Mouse (Mus musculus) ES-E14 (cell line): Measurements from ENCODE around the gene Hpn. TPM values are rescaled to one million over a fixed set of nuclear protein-coding genes. Genes with fewer than 3 reads are reported as not detected.

Experiments used
- DNase-seq: peaks from one replicate; pipeline ENCODE4 v3.0.0-alpha.2; 2013; ENCODE audit warnings: low read depth, low spot score
- H3K27ac ChIP-seq: 2 replicates; pipeline ENCODE4 v1.5.1; 2012; ENCODE audit warnings: low read depth, mild to moderate bottlenecking, low read length, moderate library complexity, mixed read lengths; ENCODE audit not compliant: poor library complexity, insufficient read depth, severe bottlenecking
- H3K36me3 ChIP-seq: 2 replicates; pipeline ENCODE4 v1.6.1; 2012; ENCODE audit warnings: mild to moderate bottlenecking, low read length, moderate library complexity, mixed read lengths; ENCODE audit not compliant: control insufficient read depth, poor library complexity, insufficient read depth, severe bottlenecking
- H3K4me1 ChIP-seq, 2 experiments: fragments of 150-350 bp in 1 of 2; sonication (generic) in 1 of 2; 2 replicates each; pipeline ENCODE4 v1.6.1; 2012; ENCODE audit warnings: low read length in 2 of 2, mild to moderate bottlenecking in 1 of 2, mixed read lengths in 1 of 2; ENCODE audit not compliant: control insufficient read depth in 2 of 2, insufficient read depth in 2 of 2, poor library complexity in 1 of 2
- H3K4me3 ChIP-seq, 2 experiments: fragments of 150-350 bp in 1 of 2; sonication (generic) in 1 of 2; 2 replicates each; pipeline ENCODE4 v1.5.1; 2012; ENCODE audit warnings: low read length in 2 of 2, low read depth in 1 of 2, mild to moderate bottlenecking in 1 of 2, mixed read lengths in 1 of 2; ENCODE audit not compliant: insufficient read depth in 1 of 2, poor library complexity in 1 of 2, severe bottlenecking in 1 of 2
- H3K9ac ChIP-seq: 2 replicates; pipeline ENCODE4 v1.6.1; 2012; ENCODE audit warnings: low read depth, mild to moderate bottlenecking, low read length, mixed read lengths; ENCODE audit not compliant: poor library complexity, insufficient read depth, severe bottlenecking
- H3K9me3 ChIP-seq: fragments of 150-350 bp; sonication (generic); 2 replicates; pipeline ENCODE4 v1.6.1; 2012; ENCODE audit warnings: low read depth, mild to moderate bottlenecking, low read length; ENCODE audit not compliant: control insufficient read depth, insufficient read depth
- CHD2 ChIP-seq: IDR thresholded peaks from 2 replicates; pipeline ENCODE4 v1.6.1; 2014; ENCODE audit warnings: mild to moderate bottlenecking, low read depth, low read length, inconsistent platforms
- HCFC1 ChIP-seq: IDR thresholded peaks from 2 replicates; pipeline ENCODE4 v1.6.1; 2012; ENCODE audit warnings: low read length, inconsistent platforms, borderline replicate concordance; ENCODE audit not compliant: insufficient read depth
- MAFK ChIP-seq: IDR thresholded peaks from 2 replicates; pipeline ENCODE4 v1.6.1; 2014; ENCODE audit warnings: mild to moderate bottlenecking, low read depth, low read length, inconsistent platforms; ENCODE audit not compliant: insufficient read depth
- ZC3H11A ChIP-seq: IDR thresholded peaks from 2 replicates; pipeline ENCODE4 v1.6.1; 2012; ENCODE audit warnings: low read depth, mild to moderate bottlenecking, inconsistent platforms, low read length, borderline replicate concordance
- ZNF384 ChIP-seq: IDR thresholded peaks from 2 replicates; pipeline ENCODE4 v1.6.1; 2012; ENCODE audit warnings: low read depth, low read length, inconsistent platforms
- in situ Hi-C, 2 experiments: fragments of 600-800 bp; cut with MboI; formaldehyde crosslinking; loops; one replicate each; pipeline ENCODE4 v1.15.1; 2025; ENCODE audit warnings: low sequenced_read_pairs in 2 of 2, inconsistent platforms in 1 of 2; ENCODE audit not compliant: unreplicated experiment in 2 of 2
- total RNA-seq: library from RNA; depleted of rRNA; stranded (reverse); fragments of 300-350 nt; gene quantifications from 2 replicates; pipeline ENCODE4 v1.2.3, GENCODE M21; 2012

Gene Hpn
- total RNA-seq, 1 experiment, result 14.5 TPM

- Histone ChIP-seq H3K4me1 (peaks cover 0 to 7% of the 10 kb centered on the region in 2 experiments; a peak in 2 of 4 replicates), H3K36me3 (no peaks in the 10 kb centered on the region), H3K4me3 (no peak within 1 kb of the TSS), H3K27ac (no peak within 1 kb of the TSS), H3K9me3 (no peaks in the 10 kb centered on the region), H3K9ac (no peak within 1 kb of the TSS)
- no peak for DNase-seq
- in situ Hi-C loops, result no loop called here
- TF ChIP-seq CHD2, result no peak
- no peak for TF ChIP-seq ZC3H11A
- no peak for TF ChIP-seq ZNF384
- TF ChIP-seq HCFC1, result no peak
- no peak for TF ChIP-seq MAFK
Observed at GRCm38 (mm10) chr7:31057071-31057470, 58.0 kb downstream of the Hpn start, which contains the start of gene Fxyd1. TSS of gene Fxyd1 (minus strand) at chr7:31057199.

- Histone ChIP-seq H3K9me3 (no peaks in the 10 kb centered on the region), H3K4me1 (peaks cover 0 to 7% of the 10 kb centered on the region in 2 experiments; a peak in 2 of 4 replicates), H3K4me3 (no peak overlapping the region), H3K36me3 (no peaks in the 10 kb centered on the region), H3K27ac (no peak overlapping the region), H3K9ac (no peak overlapping the region)
- in situ Hi-C loops, result no loop called here
- no peak for DNase-seq
- TF ChIP-seq ZNF384, result no peak
- TF ChIP-seq ZC3H11A, result no peak
- no peak for TF ChIP-seq HCFC1
- no peak for TF ChIP-seq MAFK
- TF ChIP-seq CHD2, result no peak
Observed at GRCm38 (mm10) chr7:31056448-31056847, 58.6 kb downstream of the Hpn start.

GRCm38 (mm10) chr7:31055883-31056282 is 59.2 kb downstream of the Hpn start:
- DNase-seq, result no peak
- no peak overlapping the region for H3K27ac ChIP-seq
- H3K4me1 ChIP-seq, result peaks cover 0 to 9% of the 10 kb centered on the region in 2 experiments; a peak in 2 of 4 replicates
- no peak overlapping the region for H3K9ac ChIP-seq
- no peaks in the 10 kb centered on the region for H3K9me3 ChIP-seq
- H3K36me3 ChIP-seq, result no peaks in the 10 kb centered on the region
- no peak overlapping the region for H3K4me3 ChIP-seq
- in situ Hi-C loops, result no loop called here
- TF ChIP-seq ZC3H11A (no peak), HCFC1 (no peak), CHD2 (no peak), MAFK (no peak), ZNF384 (no peak)

- in situ Hi-C loops, result no loop called here
- no peak for DNase-seq
- Histone ChIP-seq H3K4me3 (no peak overlapping the region), H3K4me1 (peaks cover 0 to 9% of the 10 kb centered on the region in 2 experiments; a peak in 2 of 4 replicates), H3K27ac (no peak overlapping the region), H3K9ac (no peak overlapping the region), H3K9me3 (no peaks in the 10 kb centered on the region), H3K36me3 (no peaks in the 10 kb centered on the region)
- TF ChIP-seq ZC3H11A (no peak), ZNF384 (no peak), MAFK (no peak), HCFC1 (no peak), CHD2 (no peak)
Observed at GRCm38 (mm10) chr7:31055354-31055824, 59.7 kb downstream of the Hpn start.
